Mouse (Mus musculus) thymus, postnatal 0 days (tissue): Measurements from ENCODE around the gene 1700007K13Rik. TPM values are rescaled to one million over a fixed set of nuclear protein-coding genes. Genes with fewer than 3 reads are reported as not detected.
A peak's percentile ranks its signal among the peaks of the same experiment; 100 is the strongest.
"Not testable (repeated sequence)": the region's sequence is repeated elsewhere in the genome, so short reads cannot be mapped to it uniquely, and the experiment has no call there.

Experiments used
- DNase-seq: peaks from one replicate; pipeline ENCODE4 v3.0.0-alpha.2; 2015; ENCODE audit warnings: low spot score
- polyA plus RNA-seq: library from polyadenylated mRNA; unstranded; fragments of >200 nt; fragmentation: Nextera tagmentation; extraction: Ambion mirVana; gene quantifications from 2 replicates; pipeline ENCODE4 v1.2.1, GENCODE M21; 2015

Gene 1700007K13Rik
- 0.57 and 1.3 TPM in 2 replicates for polyA plus RNA-seq

- peak; percentile 68 for DNase-seq
Observed at GRCm38 (mm10) chr2:28465836-28466518, at the start of gene 1700007K13Rik. TSS of gene 1700007K13Rik (minus strand) at chr2:28466332.

GRCm38 (mm10) chr2:28514489-28514888 is 48.4 kb upstream of the 1700007K13Rik start:
- peak; percentile 86 for DNase-seq

- DNase-seq = peak; percentile 26
Observed at GRCm38 (mm10) chr2:28513431-28514370, 47.6 kb upstream of the 1700007K13Rik start.

- peak; percentile 68 for DNase-seq
Observed at GRCm38 (mm10) chr2:28512798-28513401, 46.8 kb upstream of the 1700007K13Rik start, which contains the start of gene Ralgds. TSS of gene Ralgds (plus strand) at chr2:28513125.

- not testable (repeated sequence) for DNase-seq
Observed at GRCm38 (mm10) chr2:28511600-28511999, 45.5 kb upstream of the 1700007K13Rik start.

GRCm38 (mm10) chr2:28506291-28506690 is 40.2 kb upstream of the 1700007K13Rik start:
- DNase-seq = no peak

GRCm38 (mm10) chr2:28505795-28506194 is 39.7 kb upstream of the 1700007K13Rik start, which contains the start of gene Gm10134:
TSS of gene Gm10134 (plus strand) at chr2:28506095.
- no peak for DNase-seq

GRCm38 (mm10) chr2:28504676-28505075 is 38.5 kb upstream of the 1700007K13Rik start:
- DNase-seq = no peak

- DNase-seq = no peak
Observed at GRCm38 (mm10) chr2:28502987-28503386, 36.9 kb upstream of the 1700007K13Rik start.

- no peak for DNase-seq
Observed at GRCm38 (mm10) chr2:28498431-28498830, 32.3 kb upstream of the 1700007K13Rik start.

- DNase-seq = no peak
Observed at GRCm38 (mm10) chr2:28497561-28497960, 31.4 kb upstream of the 1700007K13Rik start.

GRCm38 (mm10) chr2:28496671-28497070 is 30.5 kb upstream of the 1700007K13Rik start, which contains the start of gene Gbgt1:
TSS of gene Gbgt1 (plus strand) at chr2:28496891.
- no peak for DNase-seq

- no peak for DNase-seq
Observed at GRCm38 (mm10) chr2:28495801-28496595, 29.9 kb upstream of the 1700007K13Rik start.

GRCm38 (mm10) chr2:28495207-28495756 is 29.1 kb upstream of the 1700007K13Rik start:
- no peak for DNase-seq

- no peak for DNase-seq
Observed at GRCm38 (mm10) chr2:28494521-28494920, 28.4 kb upstream of the 1700007K13Rik start.

- DNase-seq = no peak
Observed at GRCm38 (mm10) chr2:28483861-28484260, 17.7 kb upstream of the 1700007K13Rik start.

GRCm38 (mm10) chr2:28479208-28480204 is 13.4 kb upstream of the 1700007K13Rik start:
- DNase-seq = no peak

- DNase-seq = not testable (repeated sequence)
Observed at GRCm38 (mm10) chr2:28477993-28478392, 11.9 kb upstream of the 1700007K13Rik start.

GRCm38 (mm10) chr2:28472011-28472410 is 5.9 kb upstream of the 1700007K13Rik start:
- DNase-seq = not testable (repeated sequence)
